Mouse (Mus musculus) cerebellum, adult 11-12 months (tissue): ENCODE measurements at regions not wholly inside any gene's neighbourhood (a gene's known extent, or its start where the extent isn't known, plus 50 kb on each side); places are given as distances from the start of the nearest gene placed in this dataset.
A peak's percentile ranks its signal among the peaks of the same experiment; 100 is the strongest.
"Not testable (repeated sequence)": the region's sequence is repeated elsewhere in the genome, so short reads cannot be mapped to it uniquely, and the experiment has no call there.

Experiments
- DNase-seq: peaks from one replicate; pipeline ENCODE4 v3.0.0; 2022

- no peak for DNase-seq
Measured at GRCm38 (mm10) chr6:7120136-7120535, 164.3 kb downstream of the Sdhaf3 start.

- DNase-seq = no peak
Measured at GRCm38 (mm10) chr6:7133042-7133441, 177.2 kb downstream of the Sdhaf3 start.

GRCm38 (mm10) chr6:7134062-7134461 lies 178.3 kb downstream of the Sdhaf3 start:
- DNase-seq = no peak

GRCm38 (mm10) chr6:7134888-7135287 lies 179.1 kb downstream of the Sdhaf3 start:
- DNase-seq = no peak

- DNase-seq = no peak
Measured at GRCm38 (mm10) chr6:7181711-7182110, 225.9 kb downstream of the Sdhaf3 start.

GRCm38 (mm10) chr6:7199046-7199599 lies 243.3 kb downstream of the Sdhaf3 start:
- no peak for DNase-seq

- no peak for DNase-seq
Measured at GRCm38 (mm10) chr6:7215880-7216279, 260.1 kb downstream of the Sdhaf3 start.

- no peak for DNase-seq
Measured at GRCm38 (mm10) chr6:7252286-7252685, 296.5 kb downstream of the Sdhaf3 start.

GRCm38 (mm10) chr6:7277431-7277830 lies 277.2 kb upstream of the Tac1 start:
- no peak for DNase-seq

- DNase-seq = no peak
Measured at GRCm38 (mm10) chr6:7306956-7307355, 247.7 kb upstream of the Tac1 start.

- no peak for DNase-seq
Measured at GRCm38 (mm10) chr6:7313496-7313895, 241.2 kb upstream of the Tac1 start.

GRCm38 (mm10) chr6:7326974-7327373 lies 227.7 kb upstream of the Tac1 start:
- no peak for DNase-seq

GRCm38 (mm10) chr6:7356634-7357033 lies 198.0 kb upstream of the Tac1 start:
- no peak for DNase-seq

GRCm38 (mm10) chr6:7367166-7367565 lies 187.5 kb upstream of the Tac1 start:
- no peak for DNase-seq

GRCm38 (mm10) chr6:7374629-7375028 lies 180.1 kb upstream of the Tac1 start:
- no peak for DNase-seq

- no peak for DNase-seq
Measured at GRCm38 (mm10) chr6:7375851-7376250, 178.8 kb upstream of the Tac1 start.

GRCm38 (mm10) chr6:7378651-7379050 lies 176.0 kb upstream of the Tac1 start:
- no peak for DNase-seq

- DNase-seq = no peak
Measured at GRCm38 (mm10) chr6:7424731-7425130, 129.9 kb upstream of the Tac1 start.

- DNase-seq = no peak
Measured at GRCm38 (mm10) chr6:7441725-7442124, 113.0 kb upstream of the Tac1 start.

GRCm38 (mm10) chr6:7442286-7442685 lies 112.4 kb upstream of the Tac1 start:
- DNase-seq = not testable (repeated sequence)

GRCm38 (mm10) chr6:7455881-7456280 lies 98.8 kb upstream of the Tac1 start:
- DNase-seq = no peak

GRCm38 (mm10) chr6:7463896-7464295 lies 90.8 kb upstream of the Tac1 start:
- peak; percentile 71 for DNase-seq

- DNase-seq = no peak
Measured at GRCm38 (mm10) chr6:7464346-7464745, 90.3 kb upstream of the Tac1 start.

- DNase-seq = peak; percentile 88
Measured at GRCm38 (mm10) chr6:7472366-7473026, 82.2 kb upstream of the Tac1 start.

GRCm38 (mm10) chr6:7473730-7474129 lies 80.9 kb upstream of the Tac1 start:
- no peak for DNase-seq
